Mouse (Mus musculus): ENCODE data around the gene Srcap. TPM values are rescaled to one million over a fixed set of nuclear protein-coding genes. Genes with fewer than 3 reads are reported as not detected.

Srcap gene
- polyA plus RNA-seq, 1 experiment from 2014 or later = 41.9 TPM

GRCm38 (mm10) chr7:127515846-127516245 is 4.1 kb downstream of the Srcap start:
- no peak overlapping the region for H3K4me3 ChIP-seq (ENCODE audit: low read depth, low read length)
- no peaks in the 10 kb centered on the region for H3K27me3 ChIP-seq (ENCODE audit: control insufficient read depth, insufficient read depth, low read length)
- H3K27ac ChIP-seq (replicated peaks; ENCODE audit: low read depth, low read length) = no peak overlapping the region
- ATAC-seq (replicated peaks; ENCODE audit: insufficient number of reproducible peaks, low FRiP score, low TSS enrichment, low read depth) (no peak), DNase-seq (ENCODE audit: low spot score) (no peak)
- no peaks in the 10 kb centered on the region for H3K4me1 ChIP-seq (ENCODE audit: control insufficient read depth, insufficient read depth, low read length)
- no peak overlapping the region for H3K4me2 ChIP-seq (ENCODE audit: low read depth, low read length)
- H3K9ac ChIP-seq (replicated peaks; ENCODE audit: low read length) = no peak overlapping the region
- WGBS = 92% methylated on average over 7 of the region's 7 CpGs
- peaks cover 2% of the 10 kb centered on the region for H3K36me3 ChIP-seq (replicated peaks; ENCODE audit: control insufficient read depth, insufficient read depth, low read depth, low read length)
- no peaks in the 10 kb centered on the region for H3K9me3 ChIP-seq (replicated peaks; ENCODE audit: control insufficient read depth, low read length)

- H3K27ac ChIP-seq (replicated peaks; ENCODE audit: low read depth, low read length) = no peak overlapping the region
- H3K36me3 ChIP-seq (replicated peaks; ENCODE audit: control insufficient read depth, insufficient read depth, low read depth, low read length) = peaks cover 2% of the 10 kb centered on the region
- no peak overlapping the region for H3K9ac ChIP-seq (replicated peaks; ENCODE audit: low read length)
- no peak overlapping the region for H3K4me2 ChIP-seq (ENCODE audit: low read depth, low read length)
- no peak for DNase-seq (ENCODE audit: low spot score)
- no peak overlapping the region for H3K4me3 ChIP-seq (ENCODE audit: low read depth, low read length)
- no peaks in the 10 kb centered on the region for H3K27me3 ChIP-seq (ENCODE audit: control insufficient read depth, insufficient read depth, low read length)
- WGBS = 92% methylated on average over 6 of the region's 7 CpGs
- no peaks in the 10 kb centered on the region for H3K4me1 ChIP-seq (ENCODE audit: control insufficient read depth, insufficient read depth, low read length)
- ATAC-seq (replicated peaks; ENCODE audit: insufficient number of reproducible peaks, low FRiP score, low TSS enrichment, low read depth) = no peak
- no peaks in the 10 kb centered on the region for H3K9me3 ChIP-seq (replicated peaks; ENCODE audit: control insufficient read depth, low read length)
Measured at GRCm38 (mm10) chr7:127516344-127516743, 4.6 kb downstream of the Srcap start.

GRCm38 (mm10) chr7:127519284-127519683 is 7.5 kb downstream of the Srcap start, which contains the start of gene Gm42715:
Gene Gm42715 (plus strand): TSS chr7:127519584.
- WGBS = 98% methylated on average over 3 of the region's 3 CpGs
- Histone ChIP-seq H3K9ac (replicated peaks; ENCODE audit: low read length) (no peak within 1 kb of the TSS), H3K9me3 (replicated peaks; ENCODE audit: control insufficient read depth, low read length) (no peaks in the 10 kb centered on the region), H3K4me1 (ENCODE audit: control insufficient read depth, insufficient read depth, low read length) (no peaks in the 10 kb centered on the region), H3K4me2 (ENCODE audit: low read depth, low read length) (no peak within 1 kb of the TSS), H3K4me3 (ENCODE audit: low read depth, low read length) (no peak within 1 kb of the TSS), H3K36me3 (replicated peaks; ENCODE audit: control insufficient read depth, insufficient read depth, low read depth, low read length) (peaks cover 12% of the 10 kb centered on the region), H3K27me3 (ENCODE audit: control insufficient read depth, insufficient read depth, low read length) (no peaks in the 10 kb centered on the region), H3K27ac (replicated peaks; ENCODE audit: low read depth, low read length) (no peak within 1 kb of the TSS)
- no peak for ATAC-seq (replicated peaks; ENCODE audit: insufficient number of reproducible peaks, low FRiP score, low TSS enrichment, low read depth)
- no peak for DNase-seq (ENCODE audit: low spot score)

DNA sequence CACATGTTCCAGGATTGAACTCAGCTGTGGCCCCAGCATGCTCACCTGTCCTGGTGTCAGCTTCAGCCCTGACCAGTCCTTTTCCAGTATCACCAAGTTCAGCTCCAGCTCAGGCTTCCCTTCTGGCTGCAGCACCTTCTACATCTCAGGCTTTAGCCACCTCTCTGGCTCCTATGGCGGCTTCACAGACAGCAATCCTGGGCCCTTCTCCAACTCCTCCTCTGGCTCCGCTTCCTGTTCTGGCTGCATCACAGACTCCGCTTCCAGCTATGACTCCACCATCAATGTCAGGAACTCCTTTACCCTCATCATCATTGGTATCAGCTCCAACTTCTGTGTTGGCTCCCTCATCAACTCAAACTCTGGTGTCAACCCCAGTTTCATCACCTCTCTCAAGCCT is 29.9 kb downstream of the Srcap start:
- peaks cover 41% of the 10 kb centered on the region for H3K36me3 ChIP-seq (replicated peaks; ENCODE audit: control insufficient read depth, insufficient read depth, low read depth, low read length)
- H3K4me3 ChIP-seq (ENCODE audit: low read depth, low read length) = no peak overlapping the region
- DNase-seq (ENCODE audit: low spot score) (no peak), ATAC-seq (replicated peaks; ENCODE audit: insufficient number of reproducible peaks, low FRiP score, low TSS enrichment, low read depth) (no peak)
- no peaks in the 10 kb centered on the region for H3K4me1 ChIP-seq (ENCODE audit: control insufficient read depth, insufficient read depth, low read length)
- H3K9ac ChIP-seq (replicated peaks; ENCODE audit: low read length) = no peak overlapping the region
- no peaks in the 10 kb centered on the region for H3K27me3 ChIP-seq (ENCODE audit: control insufficient read depth, insufficient read depth, low read length)
- 96% methylated on average over 3 of the region's 3 CpGs for WGBS
- no peak overlapping the region for H3K27ac ChIP-seq (replicated peaks; ENCODE audit: low read depth, low read length)
- no peaks in the 10 kb centered on the region for H3K9me3 ChIP-seq (replicated peaks; ENCODE audit: control insufficient read depth, low read length)
- no peak overlapping the region for H3K4me2 ChIP-seq (ENCODE audit: low read depth, low read length)

DNA sequence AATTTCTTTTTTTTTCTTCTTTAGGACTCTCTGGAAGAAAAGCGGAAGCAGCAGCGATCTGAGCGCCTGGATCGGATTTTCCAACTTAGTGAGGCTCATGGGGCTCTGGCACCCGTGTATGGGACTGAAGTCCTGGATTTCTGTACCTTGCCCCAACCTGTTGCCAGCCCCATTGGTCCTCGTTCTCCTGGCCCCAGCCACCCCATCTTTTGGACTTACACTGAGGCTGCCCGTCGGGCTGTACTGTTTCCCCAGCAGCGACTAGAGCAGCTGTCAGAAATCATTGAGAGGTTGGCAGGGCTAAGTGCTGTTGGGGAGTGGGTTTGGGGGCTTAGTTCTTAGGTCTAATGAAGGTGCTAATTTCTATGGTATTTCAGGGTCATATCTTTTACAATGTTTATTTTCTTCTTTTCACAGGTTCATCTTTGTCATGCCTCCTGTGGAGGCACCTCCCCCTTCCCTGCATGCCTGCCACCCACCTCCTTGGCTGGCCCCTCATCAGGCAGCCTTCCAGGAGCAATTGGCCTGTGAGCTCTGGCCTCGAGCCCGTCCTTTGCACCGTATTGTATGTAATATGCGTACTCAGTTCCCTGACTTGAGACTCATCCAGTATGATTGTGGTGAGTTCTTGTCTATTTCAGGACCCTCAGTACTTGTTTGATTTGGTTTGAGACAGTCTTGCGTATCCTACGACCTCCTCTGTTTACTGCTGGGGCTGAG is 37.5 kb downstream of the Srcap start:
- no peak overlapping the region for H3K4me3 ChIP-seq (ENCODE audit: low read depth, low read length)
- H3K27ac ChIP-seq (replicated peaks; ENCODE audit: low read depth, low read length) = no peak overlapping the region
- DNase-seq (ENCODE audit: low spot score) = no peak
- no peaks in the 10 kb centered on the region for H3K4me1 ChIP-seq (ENCODE audit: control insufficient read depth, insufficient read depth, low read length)
- no peak for ATAC-seq (replicated peaks; ENCODE audit: insufficient number of reproducible peaks, low FRiP score, low TSS enrichment, low read depth)
- H3K9me3 ChIP-seq (replicated peaks; ENCODE audit: control insufficient read depth, low read length) = no peaks in the 10 kb centered on the region
- 92% methylated on average over 15 of the region's 15 CpGs for WGBS
- H3K9ac ChIP-seq (replicated peaks; ENCODE audit: low read length) = no peak overlapping the region
- H3K27me3 ChIP-seq (ENCODE audit: control insufficient read depth, insufficient read depth, low read length) = no peaks in the 10 kb centered on the region
- no peak overlapping the region for H3K4me2 ChIP-seq (ENCODE audit: low read depth, low read length)
- H3K36me3 ChIP-seq (replicated peaks; ENCODE audit: control insufficient read depth, insufficient read depth, low read depth, low read length) = peaks cover 27% of the 10 kb centered on the region

DNA sequence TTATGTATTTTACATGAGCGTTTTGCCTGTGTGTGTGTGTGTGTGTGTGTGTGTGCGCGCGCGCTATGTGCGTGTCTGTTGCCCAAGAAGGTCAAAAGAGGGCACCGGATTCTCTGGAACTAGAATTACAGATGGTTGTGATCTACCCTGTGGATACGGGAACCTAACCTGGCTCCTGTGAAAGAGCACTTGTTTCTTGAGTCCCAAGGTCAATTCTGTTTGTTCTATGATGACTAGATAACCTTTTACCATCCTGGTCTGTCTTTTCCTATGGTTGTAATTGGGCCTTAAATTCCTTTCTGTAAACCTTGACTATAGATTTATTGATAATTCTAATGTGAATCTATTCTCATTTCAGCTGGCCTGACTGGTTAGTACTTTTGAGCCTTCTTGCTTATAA is 39.8 kb downstream of the Srcap start:
- Histone ChIP-seq H3K4me3 (ENCODE audit: low read depth, low read length) (no peak overlapping the region), H3K4me1 (ENCODE audit: control insufficient read depth, insufficient read depth, low read length) (no peaks in the 10 kb centered on the region), H3K36me3 (replicated peaks; ENCODE audit: control insufficient read depth, insufficient read depth, low read depth, low read length) (peaks cover 25% of the 10 kb centered on the region), H3K9ac (replicated peaks; ENCODE audit: low read length) (no peak overlapping the region), H3K9me3 (replicated peaks; ENCODE audit: control insufficient read depth, low read length) (no peaks in the 10 kb centered on the region), H3K27ac (replicated peaks; ENCODE audit: low read depth, low read length) (no peak overlapping the region), H3K4me2 (ENCODE audit: low read depth, low read length) (no peak overlapping the region), H3K27me3 (ENCODE audit: control insufficient read depth, insufficient read depth, low read length) (no peaks in the 10 kb centered on the region)
- WGBS = 94% methylated on average over 8 of the region's 8 CpGs
- DNase-seq (ENCODE audit: low spot score) (no peak), ATAC-seq (replicated peaks; ENCODE audit: insufficient number of reproducible peaks, low FRiP score, low TSS enrichment, low read depth) (no peak)

- Histone ChIP-seq H3K27me3 (ENCODE audit: control insufficient read depth, insufficient read depth, low read length) (no peaks in the 10 kb centered on the region), H3K9me3 (replicated peaks; ENCODE audit: control insufficient read depth, low read length) (no peaks in the 10 kb centered on the region), H3K9ac (replicated peaks; ENCODE audit: low read length) (no peak overlapping the region), H3K4me2 (ENCODE audit: low read depth, low read length) (no peak overlapping the region), H3K27ac (replicated peaks; ENCODE audit: low read depth, low read length) (no peak overlapping the region), H3K4me3 (ENCODE audit: low read depth, low read length) (no peak overlapping the region), H3K36me3 (replicated peaks; ENCODE audit: control insufficient read depth, insufficient read depth, low read depth, low read length) (peaks cover 24% of the 10 kb centered on the region), H3K4me1 (ENCODE audit: control insufficient read depth, insufficient read depth, low read length) (no peaks in the 10 kb centered on the region)
- ATAC-seq (replicated peaks; ENCODE audit: insufficient number of reproducible peaks, low FRiP score, low TSS enrichment, low read depth) (0 out of 2 replicates have a peak, but pooled peaks have one; percentile 40), DNase-seq (ENCODE audit: low spot score) (no peak)
- 93% methylated on average over 11 of the region's 11 CpGs for WGBS
Measured at GRCm38 (mm10) chr7:127560580-127560979, 48.8 kb downstream of the Srcap start.

DNA sequence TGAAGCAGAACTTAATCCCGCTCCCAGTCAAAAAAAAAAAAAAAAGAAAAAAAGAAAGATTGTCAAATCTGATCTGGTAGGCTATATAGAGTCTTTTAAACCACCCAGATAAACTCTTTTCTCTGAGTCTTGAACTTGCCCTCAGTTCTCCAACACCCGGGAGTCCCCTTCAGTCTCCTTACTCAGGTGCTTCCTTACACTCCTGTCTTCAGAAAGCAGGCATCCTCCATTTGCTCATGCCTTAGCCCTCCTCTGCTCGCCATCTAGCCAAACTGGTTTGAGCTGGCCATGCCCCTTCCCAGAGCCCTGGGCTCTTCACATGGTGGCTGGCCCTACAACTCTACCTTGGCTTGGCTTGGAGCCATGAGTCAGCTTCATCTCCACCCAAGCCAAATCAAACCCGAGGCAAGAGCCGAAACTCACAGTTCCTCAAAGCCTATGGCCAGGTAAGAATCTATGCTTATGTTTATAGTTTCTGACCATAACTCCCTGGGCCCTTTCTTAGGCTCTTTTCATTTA is 49.6 kb downstream of the Srcap start, which contains the start of gene Tmem265:
Gene Tmem265 (plus strand): TSS at position 51 of the 519 bp plus-strand sequence.
- no peak for ATAC-seq (replicated peaks; ENCODE audit: insufficient number of reproducible peaks, low FRiP score, low TSS enrichment, low read depth)
- H3K36me3 ChIP-seq (replicated peaks; ENCODE audit: control insufficient read depth, insufficient read depth, low read depth, low read length) = peaks cover 24% of the 10 kb centered on the region
- 91% methylated on average over 5 of the region's 5 CpGs for WGBS

More for the DNA sequence above, 49.6 kb downstream of the Srcap start, which contains the start of gene Tmem265:
- Histone ChIP-seq H3K4me1 (ENCODE audit: control insufficient read depth, insufficient read depth, low read length) (no peaks in the 10 kb centered on the region), H3K4me2 (ENCODE audit: low read depth, low read length) (no peak within 1 kb of the TSS), H3K27me3 (ENCODE audit: control insufficient read depth, insufficient read depth, low read length) (no peaks in the 10 kb centered on the region), H3K9me3 (replicated peaks; ENCODE audit: control insufficient read depth, low read length) (no peaks in the 10 kb centered on the region), H3K27ac (replicated peaks; ENCODE audit: low read depth, low read length) (no peak within 1 kb of the TSS), H3K9ac (replicated peaks; ENCODE audit: low read length) (no peak within 1 kb of the TSS), H3K4me3 (ENCODE audit: low read depth, low read length) (no peak within 1 kb of the TSS)
- DNase-seq (ENCODE audit: low spot score) = no peak

All from embryonic facial prominence, embryonic 11.5 days (tissue).